Comparison of ENCODE assay signal across 23 mouse cellular contexts in genomic region chr5:4934491-4934890, GRCm38 (mm10).
DNase-seq lines count a peak whose midpoint lies in the region; ATAC-seq lines count a peak whose summit lies in the region.
"Had no signal": no experiment of that assay in that cellular context is flagged by ENCODE, and none has a peak within 500 bp of the region (broad histone marks: within the 10 kb centered on the region; RNA-seq: fewer than 3 reads in every experiment).

No protein-coding gene starts in this region.

- no peaks in the 10 kb centered on the region for H3K27me3 ChIP-seq in forebrain, embryonic 12.5 days
- H3K27me3 ChIP-seq in forebrain, embryonic 10.5 days (ENCODE audit: poor library complexity, severe bottlenecking): no peaks in the 10 kb centered on the region
- H3K27me3 ChIP-seq in midbrain, embryonic 13.5 days: no peaks in the 10 kb centered on the region
- H3K27me3 ChIP-seq in midbrain, embryonic 10.5 days (ENCODE audit: low read depth, poor library complexity, severe bottlenecking): no peaks in the 10 kb centered on the region
- no peaks in the 10 kb centered on the region for H3K27me3 ChIP-seq in hindbrain, embryonic 13.5 days
- H3K27me3 ChIP-seq: embryonic facial prominence, embryonic 15.5 days; heart, embryonic 13.5 days; intestine, embryonic 15.5 days had no signal

- H3K36me3 ChIP-seq in forebrain, embryonic 12.5 days (replicated peaks): no peaks in the 10 kb centered on the region
- H3K36me3 ChIP-seq in forebrain, embryonic 10.5 days (replicated peaks): no peaks in the 10 kb centered on the region
- no peaks in the 10 kb centered on the region for H3K36me3 ChIP-seq in midbrain, embryonic 13.5 days
- no peaks in the 10 kb centered on the region for H3K36me3 ChIP-seq in midbrain, embryonic 10.5 days
- H3K36me3 ChIP-seq in hindbrain, embryonic 13.5 days: no peaks in the 10 kb centered on the region
- H3K36me3 ChIP-seq: embryonic facial prominence, embryonic 15.5 days; G1E; heart, embryonic 13.5 days; intestine, embryonic 15.5 days had no signal

- no peak overlapping the region for H3K4me2 ChIP-seq in forebrain, embryonic 12.5 days
- no peak overlapping the region for H3K4me2 ChIP-seq in midbrain, embryonic 13.5 days (replicated peaks)
- no peak overlapping the region for H3K4me2 ChIP-seq in hindbrain, embryonic 13.5 days
- H3K4me2 ChIP-seq: embryonic facial prominence, embryonic 15.5 days; heart, embryonic 13.5 days; intestine, embryonic 15.5 days had no signal

- H3K27ac ChIP-seq in forebrain, embryonic 12.5 days: no peak overlapping the region
- H3K27ac ChIP-seq in forebrain, embryonic 10.5 days: no peak overlapping the region
- H3K27ac ChIP-seq in midbrain, embryonic 13.5 days: no peak overlapping the region
- no peak overlapping the region for H3K27ac ChIP-seq in midbrain, embryonic 10.5 days (replicated peaks)
- no peak overlapping the region for H3K27ac ChIP-seq in hindbrain, embryonic 13.5 days
- H3K27ac ChIP-seq: embryonic facial prominence, embryonic 15.5 days; gastrocnemius, adult 2 months; heart, embryonic 13.5 days; intestine, embryonic 15.5 days had no signal

- WGBS in forebrain, embryonic 12.5 days: 84% methylated on average over 6 of the region's 6 CpGs
- 90% methylated on average over 6 of the region's 6 CpGs for WGBS in forebrain, embryonic 10.5 days
- 79% methylated on average over 6 of the region's 6 CpGs for WGBS in midbrain, embryonic 13.5 days
- 89% methylated on average over 6 of the region's 6 CpGs for WGBS in midbrain, embryonic 10.5 days
- WGBS in hindbrain, embryonic 13.5 days: 77% methylated on average over 6 of the region's 6 CpGs

- DNase-seq in forebrain, embryonic 10.5 days (ENCODE audit: extremely low spot score, low spot score): no peak
- DNase-seq in midbrain, embryonic 10.5 days (ENCODE audit: low spot score): no peak
- DNase-seq in retina, postnatal 1 day: peak; percentile 46
- no peak for DNase-seq in heart, adult 9 months (ENCODE audit: low spot score in 2 of 2)
- DNase-seq: adrenal gland, postnatal 10 days; B cell, adult 2 months; cerebellum, adult 11 months; cerebellum, adult 8-10 months; cerebellum, postnatal 14 days; embryo, embryonic 11 days; gastrocnemius, adult 2 months; gastrocnemius, postnatal 25 days; heart, postnatal 36 days had no signal

- H3K9me3 ChIP-seq in forebrain, embryonic 12.5 days: no peaks in the 10 kb centered on the region
- H3K9me3 ChIP-seq in forebrain, embryonic 10.5 days: no peaks in the 10 kb centered on the region
- H3K9me3 ChIP-seq in midbrain, embryonic 13.5 days: no peaks in the 10 kb centered on the region
- H3K9me3 ChIP-seq in midbrain, embryonic 10.5 days (replicated peaks): no peaks in the 10 kb centered on the region
- H3K9me3 ChIP-seq in hindbrain, embryonic 13.5 days: no peaks in the 10 kb centered on the region
- H3K9me3 ChIP-seq: embryonic facial prominence, embryonic 15.5 days; G1E; heart, embryonic 13.5 days; intestine, embryonic 15.5 days had no signal

- no peak overlapping the region for H3K4me3 ChIP-seq in forebrain, embryonic 12.5 days (replicated peaks)
- no peak overlapping the region for H3K4me3 ChIP-seq in forebrain, embryonic 10.5 days
- no peak overlapping the region for H3K4me3 ChIP-seq in midbrain, embryonic 13.5 days (replicated peaks)
- no peak overlapping the region for H3K4me3 ChIP-seq in midbrain, embryonic 10.5 days
- H3K4me3 ChIP-seq in hindbrain, embryonic 13.5 days: no peak overlapping the region
- H3K4me3 ChIP-seq: embryonic facial prominence, embryonic 15.5 days; erythroblast, embryonic 14.5 days; gastrocnemius, adult 2 months; heart, embryonic 13.5 days; intestine, embryonic 15.5 days had no signal

- peak; percentile 61; the same call in 1 of the 2 replicates for ATAC-seq in forebrain, embryonic 12.5 days (ENCODE audit: low FRiP score)
- ATAC-seq in midbrain, embryonic 13.5 days: 0 out of 2 replicates have a peak, but pooled peaks have one; percentile 48
- peak; percentile 43; the same call in 1 of the 2 replicates for ATAC-seq in hindbrain, embryonic 13.5 days (ENCODE audit: low FRiP score)
- ATAC-seq: CD4-positive, CD25-positive, alpha-beta regulatory T cell, adult 4 months; forebrain, embryonic 16.5 days; intestine, embryonic 15.5 days had no signal

- H3K9ac ChIP-seq in forebrain, embryonic 12.5 days: no peak overlapping the region
- H3K9ac ChIP-seq in midbrain, embryonic 13.5 days (replicated peaks): no peak overlapping the region
- H3K9ac ChIP-seq in hindbrain, embryonic 13.5 days: no peak overlapping the region
- H3K9ac ChIP-seq: embryonic facial prominence, embryonic 15.5 days; heart, embryonic 13.5 days; intestine, embryonic 15.5 days had no signal

- peaks cover 5% of the 10 kb centered on the region for H3K4me1 ChIP-seq in forebrain, embryonic 12.5 days
- H3K4me1 ChIP-seq in forebrain, embryonic 10.5 days: peaks cover 7% of the 10 kb centered on the region
- H3K4me1 ChIP-seq in midbrain, embryonic 13.5 days (replicated peaks): peaks cover 5% of the 10 kb centered on the region
- no peaks in the 10 kb centered on the region for H3K4me1 ChIP-seq in midbrain, embryonic 10.5 days
- H3K4me1 ChIP-seq in hindbrain, embryonic 13.5 days (replicated peaks): peaks cover 6% of the 10 kb centered on the region
- H3K4me1 ChIP-seq: intestine, embryonic 15.5 days had no signal
